Mouse (Mus musculus): Measurements from ENCODE around the gene Zfp365. TPM values are rescaled to one million over a fixed set of nuclear protein-coding genes. Genes with fewer than 3 reads are reported as not detected.

Zfp365 gene
- polyA plus RNA-seq, 1 experiment from 2014 or later: 1.7 TPM

GRCm38 (mm10) chr10:67839156-67839555 is 73.3 kb downstream of the Zfp365 start:
- Histone ChIP-seq H3K4me1 (no peaks in the 10 kb centered on the region), H3K9me3 (no peaks in the 10 kb centered on the region), H3K27ac (no peak overlapping the region), H3K36me3 (no peaks in the 10 kb centered on the region), H3K9ac (no peak overlapping the region), H3K4me3 (no peak overlapping the region), H3K4me2 (no peak overlapping the region), H3K27me3 (no peaks in the 10 kb centered on the region)
- ATAC-seq (ENCODE audit: insufficient number of reproducible peaks, low FRiP score, low TSS enrichment, low read depth): no peak
- 78% methylated on average over 3 of the region's 3 CpGs for WGBS

DNA sequence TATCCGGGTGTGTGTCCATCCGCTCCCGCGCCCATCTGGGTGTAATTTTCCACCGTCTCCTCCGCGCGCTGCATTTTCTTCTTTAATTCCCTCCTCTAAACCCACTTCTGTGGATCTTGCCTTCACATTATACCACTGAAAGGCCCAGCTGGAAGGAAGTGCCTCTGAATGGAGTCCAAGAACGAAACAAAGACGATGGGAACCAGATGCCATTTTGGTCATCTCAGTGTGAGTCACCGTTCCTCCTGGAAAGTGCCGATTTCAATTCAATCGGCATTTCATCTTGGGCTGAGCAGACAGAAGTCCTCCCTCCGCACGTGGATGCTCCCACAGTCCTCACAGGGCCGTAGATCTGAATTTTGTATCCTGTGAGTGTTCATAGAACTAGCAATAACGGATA is 76.0 kb downstream of the Zfp365 start:
- no peak for ATAC-seq (ENCODE audit: insufficient number of reproducible peaks, low FRiP score, low TSS enrichment, low read depth)
- no peak overlapping the region for H3K4me3 ChIP-seq
- H3K4me2 ChIP-seq: 0 out of 2 replicates have a peak overlapping the region, but pooled peaks have one; percentile 19
- H3K4me1 ChIP-seq: no peaks in the 10 kb centered on the region
- no peak overlapping the region; the same call in 1 of the 2 replicates for H3K27ac ChIP-seq
- H3K36me3 ChIP-seq: no peaks in the 10 kb centered on the region
- H3K9ac ChIP-seq: no peak overlapping the region
- no peaks in the 10 kb centered on the region for H3K9me3 ChIP-seq
- 66% methylated on average over 17 of the region's 17 CpGs for WGBS
- H3K27me3 ChIP-seq: no peaks in the 10 kb centered on the region

Other genes starting within 250 kb of the Zfp365 start
- 5.9 and 6.0 TPM in 2 replicates for gene Rtkn2, start 66.9 kb upstream of the Zfp365 start, polyA plus RNA-seq (2015; fragmentation: Nextera tagmentation; extraction: Ambion mirVana)

All from limb, embryonic 15.5 days (tissue).